Mouse (Mus musculus): Measurements from ENCODE around the gene Ndufs5.
A peak's percentile ranks its signal among the peaks of the same experiment; 100 is the strongest.

Gene Ndufs5

DNA sequence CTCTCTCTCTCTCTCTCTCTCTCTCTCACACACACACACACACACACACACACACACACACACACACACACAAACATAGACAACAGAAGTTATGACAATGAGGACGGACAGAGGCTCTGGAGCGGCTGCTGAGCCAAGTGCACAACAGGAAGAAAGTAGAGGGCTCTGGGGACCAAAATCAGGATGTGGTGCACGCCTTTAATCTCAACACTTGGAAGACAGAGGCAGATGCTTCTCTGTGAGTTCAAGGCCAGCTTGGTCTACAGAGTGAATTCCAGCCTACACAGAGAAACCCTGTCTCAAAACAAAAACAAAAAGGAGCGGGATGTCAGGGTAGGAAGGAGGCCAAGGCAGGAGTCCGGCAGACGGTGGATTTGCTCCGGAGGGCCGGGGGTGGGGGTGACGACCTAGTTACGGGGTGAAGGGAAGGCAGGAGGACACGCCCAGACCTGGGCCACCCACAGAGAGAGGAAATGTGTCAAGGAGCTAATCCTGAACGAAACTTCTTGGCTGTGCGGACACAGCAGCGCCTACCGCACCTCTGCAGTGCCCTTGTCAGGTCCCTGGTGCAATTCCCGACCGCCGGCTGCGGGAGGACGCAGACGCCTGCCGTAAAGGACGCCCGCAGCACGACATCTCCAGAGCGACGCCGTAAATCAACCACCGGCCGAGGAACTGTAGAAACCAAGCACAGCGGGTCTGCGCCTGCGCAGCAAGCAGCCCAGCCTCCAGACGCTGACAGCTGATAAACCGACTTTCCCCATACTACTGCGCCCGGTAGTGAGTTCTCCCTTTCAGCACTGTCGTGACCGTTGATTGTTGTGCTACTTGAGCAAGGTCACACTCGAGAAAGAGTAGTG lies at the start of gene Ndufs5:
TSS of gene Ndufs5 (minus strand) at position 629 of the 860 bp plus-strand sequence.
- peak; percentile 93 for DNase-seq (ENCODE audit: low spot score)

DNA sequence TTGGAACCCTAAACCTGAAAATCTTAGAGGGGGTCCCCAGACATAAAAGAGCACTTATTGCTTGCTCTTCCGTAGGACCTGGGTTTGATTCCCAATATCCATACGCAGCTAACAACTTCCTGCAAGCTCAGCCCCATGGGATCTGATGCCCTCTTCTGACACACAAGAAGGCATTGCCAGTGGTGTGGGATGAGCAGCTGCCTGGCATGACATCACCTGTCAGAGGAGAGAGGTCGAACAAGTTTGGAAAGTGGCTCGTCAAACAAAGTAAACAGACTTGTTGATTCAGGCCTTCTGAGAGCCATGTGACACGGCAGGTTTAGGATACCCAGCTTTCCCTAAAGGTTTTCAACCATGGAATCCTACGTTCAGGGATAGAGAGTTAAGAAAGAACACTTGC lies 47.1 kb upstream of the Ndufs5 start:
- DNase-seq (ENCODE audit: low spot score) = no peak

DNA sequence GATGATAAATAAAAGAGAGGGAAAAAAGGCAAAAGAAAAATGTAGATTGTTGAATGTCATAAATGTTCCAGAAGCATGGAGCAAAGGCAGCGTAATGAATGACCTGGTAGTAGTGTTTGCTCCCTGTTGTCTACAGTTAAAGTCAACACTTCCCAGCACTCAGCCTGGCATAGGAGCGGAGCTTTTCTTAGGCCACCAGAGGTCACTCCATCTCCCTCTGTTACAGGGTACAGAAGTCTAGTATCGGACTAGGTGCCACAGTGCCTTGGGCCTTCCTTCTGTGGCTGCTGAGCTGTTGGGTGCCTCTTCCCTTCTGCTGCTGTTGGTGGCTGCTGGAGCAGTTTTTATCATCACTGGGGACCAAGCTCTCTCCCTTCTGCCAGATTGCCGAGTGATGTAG lies 40.3 kb upstream of the Ndufs5 start:
- DNase-seq (ENCODE audit: low spot score) = no peak

- DNase-seq (ENCODE audit: low spot score) = peak; percentile 17
Measured at GRCm38 (mm10) chr4:123750707-123751312, 32.8 kb upstream of the Ndufs5 start.

DNA sequence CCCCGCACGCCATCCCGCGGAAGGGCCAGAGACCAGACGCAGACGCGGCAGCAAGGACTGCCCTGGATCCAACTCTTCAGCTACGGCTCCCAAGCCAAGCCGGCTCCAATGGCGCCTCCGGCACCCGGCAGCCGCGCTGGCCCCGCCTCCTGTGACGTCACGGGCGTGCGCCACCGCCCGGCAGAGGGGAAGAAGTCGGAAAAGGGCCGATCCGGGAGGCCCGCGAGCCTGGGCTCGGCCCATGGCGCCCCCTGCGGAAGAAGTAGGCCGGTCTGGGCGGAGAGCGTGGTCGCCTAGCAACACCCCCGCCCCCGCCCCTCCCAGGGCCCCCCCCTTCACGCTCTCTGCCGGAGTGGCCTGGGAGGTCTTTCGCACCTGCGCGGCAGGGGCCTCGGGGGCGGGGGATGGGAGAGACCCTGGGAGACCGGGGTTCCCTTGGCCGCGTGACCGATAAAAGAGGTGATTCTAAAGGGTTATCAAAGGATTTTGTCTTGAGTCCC lies 32.2 kb upstream of the Ndufs5 start, which contains the start of gene Akirin1:
TSS of gene Akirin1 (minus strand) at position 194 of the 500 bp plus-strand sequence.
- peak; percentile 95 for DNase-seq (ENCODE audit: low spot score)

- no peak for DNase-seq (ENCODE audit: low spot score)
Measured at GRCm38 (mm10) chr4:123749484-123750130, 31.6 kb upstream of the Ndufs5 start.

DNA sequence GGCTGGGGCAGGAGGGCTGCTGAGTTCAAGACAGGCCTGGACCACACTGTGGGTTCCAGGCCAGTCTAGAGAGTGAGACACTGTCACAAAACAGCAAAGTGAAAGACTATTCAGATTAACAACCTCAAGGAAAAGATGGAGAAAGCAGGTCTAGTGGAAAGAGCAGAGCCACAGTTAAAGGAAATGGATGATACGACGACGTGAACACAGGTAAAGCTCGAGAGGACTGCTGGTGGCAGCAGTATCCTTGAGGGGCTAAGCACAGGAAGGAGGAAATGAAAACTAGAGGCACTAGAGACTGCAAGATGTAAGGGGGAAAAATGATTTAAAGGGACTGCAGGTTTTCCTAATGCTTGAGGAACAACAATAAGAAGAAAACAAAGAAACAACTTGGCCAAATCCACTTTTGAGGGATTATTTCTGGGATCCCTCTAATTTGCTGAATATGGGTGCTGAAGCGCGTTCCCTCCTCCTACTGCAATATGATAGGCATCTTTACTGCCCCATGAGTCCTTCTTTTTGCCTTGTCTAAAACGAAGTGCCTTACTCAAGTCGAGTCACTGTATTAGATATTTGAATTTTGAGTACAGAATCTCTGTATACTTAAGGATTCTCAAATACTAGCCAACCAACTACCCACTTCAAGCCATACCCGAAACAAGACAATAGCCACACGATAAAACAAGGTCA lies 30.9 kb upstream of the Ndufs5 start:
- no peak for DNase-seq (ENCODE audit: low spot score)

- peak; percentile 15 for DNase-seq (ENCODE audit: low spot score)
Measured at GRCm38 (mm10) chr4:123745221-123745775, 27.3 kb upstream of the Ndufs5 start.

- no peak for DNase-seq (ENCODE audit: low spot score)
Measured at GRCm38 (mm10) chr4:123742891-123743290, 24.9 kb upstream of the Ndufs5 start.

DNA sequence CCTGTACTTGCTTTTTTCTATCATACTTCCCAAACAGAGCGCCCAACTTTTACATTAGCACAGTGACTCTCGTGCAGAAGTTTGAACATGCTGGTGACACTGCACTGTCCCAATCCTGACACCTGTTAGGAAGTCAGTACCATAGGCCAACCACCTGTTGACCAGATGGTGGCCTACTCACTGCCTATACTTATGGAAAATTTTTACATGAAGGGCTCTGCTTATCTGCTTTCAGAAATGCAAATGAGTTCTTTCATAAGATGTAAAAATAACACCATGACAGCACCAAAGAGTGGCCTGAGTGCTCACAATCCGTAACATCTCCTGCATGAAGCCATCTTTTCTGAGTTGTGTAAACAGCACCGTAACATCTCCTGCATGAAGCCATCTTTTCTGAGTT lies 20.7 kb upstream of the Ndufs5 start:
- DNase-seq (ENCODE audit: low spot score) = no peak

DNA sequence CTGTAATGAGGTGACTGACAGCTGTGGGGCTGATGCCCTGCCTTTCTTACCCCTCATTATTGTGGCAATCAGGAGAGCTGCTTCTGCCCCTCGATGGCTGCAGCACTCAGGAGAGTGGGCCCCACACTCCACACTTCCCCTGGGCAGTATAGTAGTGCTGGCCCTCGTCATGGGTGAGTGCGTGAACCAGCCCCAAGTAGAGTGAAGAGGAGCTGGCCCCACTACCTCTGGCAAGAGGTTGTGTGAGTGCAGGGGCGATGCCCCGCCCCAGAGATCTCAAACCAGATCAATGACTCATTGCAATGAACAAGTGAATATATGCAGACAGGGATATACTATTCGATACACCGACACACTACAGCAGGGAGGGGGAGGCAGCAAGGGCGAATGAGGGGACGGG lies 15.5 kb upstream of the Ndufs5 start:
- no peak for DNase-seq (ENCODE audit: low spot score)

GRCm38 (mm10) chr4:123732921-123733320 lies 14.9 kb upstream of the Ndufs5 start:
- no peak for DNase-seq (ENCODE audit: low spot score)

- no peak for DNase-seq (ENCODE audit: low spot score)
Measured at GRCm38 (mm10) chr4:123732163-123732910, 14.3 kb upstream of the Ndufs5 start.

- no peak for DNase-seq (ENCODE audit: low spot score)
Measured at GRCm38 (mm10) chr4:123721761-123722160, 3.8 kb upstream of the Ndufs5 start.

DNA sequence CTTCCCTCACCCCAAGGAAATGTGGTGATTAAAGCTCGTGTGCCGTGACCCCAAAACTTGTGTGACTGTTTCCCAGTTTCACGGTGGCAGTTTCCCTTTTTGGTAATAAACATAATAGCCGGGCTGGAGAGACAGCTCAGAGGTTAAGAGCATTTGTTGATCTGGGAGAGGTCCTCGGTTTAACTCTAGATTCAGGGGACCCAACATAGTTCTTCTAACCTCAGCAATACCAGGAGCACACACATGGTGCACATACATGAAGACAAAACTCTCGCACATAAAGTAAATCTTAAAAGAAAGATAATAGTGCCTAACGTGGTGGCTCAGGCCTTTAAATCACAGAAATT lies 405 bp upstream of the Ndufs5 start:
- no peak for DNase-seq (ENCODE audit: low spot score)

- peak; percentile 37 for DNase-seq (ENCODE audit: low spot score)
Measured at GRCm38 (mm10) chr4:123712431-123712830, 5.6 kb downstream of the Ndufs5 start.

DNA sequence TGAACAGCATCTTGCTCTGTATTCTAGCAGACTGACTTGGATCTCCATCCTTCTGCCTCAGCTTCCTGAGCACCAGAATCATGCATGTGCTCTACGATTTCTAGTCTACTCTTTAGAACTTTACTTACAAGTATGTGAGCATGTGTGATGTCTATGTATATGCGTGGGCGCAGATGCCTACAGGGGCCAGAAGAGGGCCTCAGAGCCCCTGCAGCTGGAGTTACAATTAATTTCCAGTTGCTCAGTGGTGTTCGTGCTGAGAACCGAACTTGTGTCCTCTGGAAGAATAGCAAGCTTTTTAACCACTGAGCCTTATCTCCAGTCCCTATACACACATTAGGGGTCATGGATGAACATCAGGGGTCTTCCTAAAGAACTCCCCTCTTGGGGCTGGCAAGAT lies 10.7 kb downstream of the Ndufs5 start:
- no peak for DNase-seq (ENCODE audit: low spot score)

- DNase-seq (ENCODE audit: low spot score) = no peak
Measured at GRCm38 (mm10) chr4:123705340-123705739, 12.7 kb downstream of the Ndufs5 start.

DNA sequence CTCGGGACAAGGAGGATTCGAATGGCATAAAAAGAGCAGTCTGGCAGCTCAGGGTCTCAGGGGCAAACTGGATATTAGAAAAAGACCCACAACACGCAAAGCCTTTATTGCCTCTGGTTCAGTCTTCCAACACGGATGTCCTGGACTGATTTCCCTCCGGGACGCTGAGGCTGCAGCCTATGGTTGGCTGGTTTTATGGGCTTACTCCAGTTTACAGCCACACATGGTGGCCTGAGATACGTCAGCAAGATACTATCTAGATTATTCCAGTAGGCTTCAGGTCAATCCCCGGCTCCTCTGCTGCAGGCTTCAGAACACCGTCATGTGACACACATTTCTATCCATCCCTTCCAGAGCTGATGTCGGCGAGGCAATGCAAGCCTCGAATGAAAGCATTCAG lies 24.6 kb downstream of the Ndufs5 start:
- no peak for DNase-seq (ENCODE audit: low spot score)

GRCm38 (mm10) chr4:123692071-123692470 lies 25.9 kb downstream of the Ndufs5 start:
- no peak for DNase-seq (ENCODE audit: low spot score)

GRCm38 (mm10) chr4:123690311-123690710 lies 27.7 kb downstream of the Ndufs5 start:
- DNase-seq (ENCODE audit: low spot score) = peak; percentile 43
